Mouse (Mus musculus): ENCODE results near the gene Ppfia3.

- TF ChIP-seq CTCF (IDR thresholded peaks at IDR 0.05; ENCODE audit: low read depth, low read length) (no peak), POLR2A (IDR thresholded peaks at IDR 0.05; ENCODE audit: insufficient read depth, low read length) (no peak)
Measured at GRCm38 (mm10) chr7:45315182-45315701, 51.6 kb downstream of the Ppfia3 start.
